Mouse (Mus musculus) small intestine, adult 2 months (tissue): ENCODE data around the gene Suclg1. TPM values are rescaled to one million over a fixed set of nuclear protein-coding genes. Genes with fewer than 3 reads are reported as not detected.

Source experiments
- H3K27ac ChIP-seq: fragments of 200-500 bp; 2 replicates; pipeline ENCODE4 v1.5.1; 2012; ENCODE audit warnings: low read depth, low read length, control low read depth, inconsistent platforms; ENCODE audit not compliant: insufficient read depth
- H3K27me3 ChIP-seq: fragments of 200-500 bp; 2 replicates; pipeline ENCODE4 v1.6.1; 2012; ENCODE audit warnings: mild to moderate bottlenecking, moderate library complexity, low read length, inconsistent platforms; ENCODE audit not compliant: control insufficient read depth, insufficient read depth
- H3K36me3 ChIP-seq: fragments of 200-500 bp; 2 replicates; pipeline ENCODE4 v1.6.1; 2012; ENCODE audit warnings: mild to moderate bottlenecking, low read length, control low read depth, inconsistent platforms; ENCODE audit not compliant: control insufficient read depth, insufficient read depth
- H3K4me1 ChIP-seq: fragments of 200-500 bp; 2 replicates; pipeline ENCODE4 v1.6.1; 2012; ENCODE audit warnings: low read length, inconsistent platforms, mixed read lengths; ENCODE audit not compliant: control insufficient read depth, insufficient read depth, insufficient read length
- H3K4me3 ChIP-seq: fragments of 200-500 bp; 2 replicates; pipeline ENCODE4 v1.5.1; 2012; ENCODE audit warnings: low read depth, mild to moderate bottlenecking, control low read depth, inconsistent platforms, low read length, moderate library complexity
- CTCF ChIP-seq: fragments of 200-500 bp; IDR thresholded peaks from 2 replicates; pipeline ENCODE4 v1.5.1; 2012; ENCODE audit warnings: low read depth, mild to moderate bottlenecking, control low read depth, inconsistent platforms, low read length, moderate library complexity, mixed read lengths; ENCODE audit not compliant: insufficient replicate concordance, insufficient read length; ENCODE audit errors: extremely low read depth
- POLR2A ChIP-seq: fragments of 200-500 bp; IDR thresholded peaks from 2 replicates; pipeline ENCODE4 v1.6.1; 2012; ENCODE audit warnings: low read depth, mild to moderate bottlenecking, control low read depth, inconsistent platforms, low read length, moderate library complexity
- WGBS: fragments of 180-500 bp; shearing (Covaris S2); methylation state at CpG from one replicate; pipeline ENCODE4 v1.1.7; 2018; 5-methylcytosine and 5-hydroxymethylcytosine counted together
- polyA plus RNA-seq: library from polyadenylated mRNA; depleted of rRNA; stranded (reverse); fragments of >200 nt; gene quantifications from 2 replicates; pipeline ENCODE4 v1.2.3, GENCODE M21; 2012

Gene Suclg1
- polyA plus RNA-seq, 1 experiment: 97.0 TPM

- 27% methylated on average over 12 of the region's 12 CpGs for WGBS
- no peaks in the 10 kb centered on the region for H3K36me3 ChIP-seq
- peak overlapping the region; percentile 23; the same call in 1 of the 2 replicates for H3K27ac ChIP-seq
- no peak for TF ChIP-seq POLR2A
- TF ChIP-seq CTCF: no peak
- peaks cover 4% of the 10 kb centered on the region for H3K4me1 ChIP-seq
- peak overlapping the region; percentile 45 for H3K4me3 ChIP-seq
- no peaks in the 10 kb centered on the region for H3K27me3 ChIP-seq
These were observed 16.0 kb upstream of the Suclg1 start for GRCm38 (mm10) chr6:73232152-73232584.

- Histone ChIP-seq H3K4me3 (no peak overlapping the region), H3K27ac (no peak overlapping the region), H3K4me1 (peaks cover 4% of the 10 kb centered on the region), H3K36me3 (no peaks in the 10 kb centered on the region), H3K27me3 (no peaks in the 10 kb centered on the region)
- WGBS: 86% methylated on average over 6 of the region's 6 CpGs
- TF ChIP-seq CTCF: no peak
- TF ChIP-seq POLR2A: no peak
These were observed 14.9 kb upstream of the Suclg1 start for GRCm38 (mm10) chr6:73233202-73233726.

GRCm38 (mm10) chr6:73234302-73234900 lies 13.8 kb upstream of the Suclg1 start:
- 82% methylated on average over 6 of the region's 6 CpGs for WGBS
- H3K4me3 ChIP-seq: no peak overlapping the region
- H3K27ac ChIP-seq: no peak overlapping the region
- TF ChIP-seq POLR2A (no peak), CTCF (no peak)
- peaks cover 4% of the 10 kb centered on the region for H3K4me1 ChIP-seq
- no peaks in the 10 kb centered on the region for H3K36me3 ChIP-seq
- no peaks in the 10 kb centered on the region for H3K27me3 ChIP-seq

GRCm38 (mm10) chr6:73235650-73236049 lies 12.5 kb upstream of the Suclg1 start:
- Histone ChIP-seq H3K36me3 (no peaks in the 10 kb centered on the region), H3K27me3 (no peaks in the 10 kb centered on the region)

GRCm38 (mm10) chr6:73246821-73247220 lies 1.4 kb upstream of the Suclg1 start:
- TF ChIP-seq POLR2A: no peak
- no peak for TF ChIP-seq CTCF
- 69% methylated on average over 2 of the region's 2 CpGs for WGBS
- Histone ChIP-seq H3K4me1 (peaks cover 5% of the 10 kb centered on the region; the same call in 1 of the 2 replicates), H3K4me3 (no peak overlapping the region), H3K27ac (no peak overlapping the region), H3K36me3 (no peaks in the 10 kb centered on the region), H3K27me3 (no peaks in the 10 kb centered on the region)

More at GRCm38 (mm10) chr6:73235650-73236049, 12.5 kb upstream of the Suclg1 start:
- TF ChIP-seq POLR2A (no peak), CTCF (no peak)
- no peak overlapping the region for H3K4me3 ChIP-seq
- H3K27ac ChIP-seq: no peak overlapping the region
- 86% methylated on average over 3 of the region's 3 CpGs for WGBS
- H3K4me1 ChIP-seq: peaks cover 4% of the 10 kb centered on the region

- no peak overlapping the region for H3K27ac ChIP-seq
- H3K36me3 ChIP-seq: no peaks in the 10 kb centered on the region
- H3K4me3 ChIP-seq: no peak overlapping the region
- H3K4me1 ChIP-seq: peaks cover 9% of the 10 kb centered on the region; the same call in 1 of the 2 replicates
- TF ChIP-seq CTCF: peak; percentile 37; the same call in 1 of the 2 replicates
- TF ChIP-seq POLR2A: no peak
- no peaks in the 10 kb centered on the region for H3K27me3 ChIP-seq
- WGBS: 46% methylated on average over 4 of the region's 4 CpGs
These were observed 730 bp upstream of the Suclg1 start for GRCm38 (mm10) chr6:73247452-73247851.

- Histone ChIP-seq H3K4me3 (peak overlapping the region; percentile 99), H3K27ac (peak overlapping the region; percentile 42; the same call in 1 of the 2 replicates), H3K27me3 (no peaks in the 10 kb centered on the region), H3K4me1 (peaks cover 21% of the 10 kb centered on the region), H3K36me3 (no peaks in the 10 kb centered on the region)
- no peak; the same call in 1 of the 2 replicates for TF ChIP-seq POLR2A
- TF ChIP-seq CTCF: no peak
- 0% methylated on average over 12 of the region's 12 CpGs for WGBS
These were observed 854 bp downstream of the Suclg1 start for GRCm38 (mm10) chr6:73249049-73249422.
